Mouse (Mus musculus) heart, embryonic 13.5 days (tissue): Measurements from ENCODE around the gene Sbf2. TPM values are rescaled to one million over a fixed set of nuclear protein-coding genes. Genes with fewer than 3 reads are reported as not detected.

Source experiments
- ATAC-seq: fragments of 200-750 bp; cut with Nextera tagmentation; 2 replicates; pipeline ENCODE4 v1.8.0; 2017; ENCODE audit warnings: moderate TSS enrichment; ENCODE audit not compliant: insufficient number of reproducible peaks, low FRiP score, low TSS enrichment; ENCODE audit errors: extremely low read depth
- H3K27ac ChIP-seq: fragments of 300-500 bp; sonication (generic); replicated peaks from 2 replicates; pipeline ENCODE4 v1.5.1; 2015; ENCODE audit warnings: moderate library complexity, mild to moderate bottlenecking, inconsistent platforms
- H3K27me3 ChIP-seq: fragments of 300-500 bp; sonication (generic); replicated peaks from 2 replicates; pipeline ENCODE4 v1.6.1; 2015; ENCODE audit warnings: mild to moderate bottlenecking, inconsistent platforms
- H3K36me3 ChIP-seq: fragments of 300-500 bp; sonication (generic); 2 replicates; pipeline ENCODE4 v1.6.1; 2015; ENCODE audit warnings: mild to moderate bottlenecking, inconsistent platforms
- H3K4me1 ChIP-seq: fragments of 300-500 bp; sonication (generic); 2 replicates; pipeline ENCODE4 v1.6.1; 2015; ENCODE audit warnings: inconsistent platforms
- H3K4me2 ChIP-seq: fragments of 300-500 bp; sonication (generic); 2 replicates; pipeline ENCODE4 v1.6.1; 2015; ENCODE audit warnings: inconsistent platforms, mild to moderate bottlenecking, moderate library complexity
- H3K4me3 ChIP-seq: fragments of 300-500 bp; sonication (generic); 2 replicates; pipeline ENCODE4 v1.5.1; 2015; ENCODE audit warnings: moderate library complexity, mild to moderate bottlenecking, inconsistent platforms
- H3K9ac ChIP-seq: fragments of 300-500 bp; sonication (generic); 2 replicates; pipeline ENCODE4 v1.6.1; 2015; ENCODE audit warnings: inconsistent platforms, mild to moderate bottlenecking, moderate library complexity
- H3K9me3 ChIP-seq: fragments of 300-500 bp; sonication (generic); 2 replicates; pipeline ENCODE4 v1.6.1; 2016; ENCODE audit warnings: inconsistent platforms
- WGBS: fragments of 180-500 bp; shearing (Covaris S2); methylation state at CpG from one replicate; pipeline ENCODE4 v1.1.7; 2015; ENCODE audit warnings: mixed read lengths; 5-methylcytosine and 5-hydroxymethylcytosine counted together
- polyA plus RNA-seq: library from polyadenylated mRNA; unstranded; fragments of >200 nt; fragmentation: Nextera tagmentation; extraction: Ambion mirVana; gene quantifications from 2 replicates; pipeline ENCODE4 v1.2.1, GENCODE M21; 2015

Sbf2 gene
- polyA plus RNA-seq, 1 experiment from 2014 or later = 25.7 TPM

DNA sequence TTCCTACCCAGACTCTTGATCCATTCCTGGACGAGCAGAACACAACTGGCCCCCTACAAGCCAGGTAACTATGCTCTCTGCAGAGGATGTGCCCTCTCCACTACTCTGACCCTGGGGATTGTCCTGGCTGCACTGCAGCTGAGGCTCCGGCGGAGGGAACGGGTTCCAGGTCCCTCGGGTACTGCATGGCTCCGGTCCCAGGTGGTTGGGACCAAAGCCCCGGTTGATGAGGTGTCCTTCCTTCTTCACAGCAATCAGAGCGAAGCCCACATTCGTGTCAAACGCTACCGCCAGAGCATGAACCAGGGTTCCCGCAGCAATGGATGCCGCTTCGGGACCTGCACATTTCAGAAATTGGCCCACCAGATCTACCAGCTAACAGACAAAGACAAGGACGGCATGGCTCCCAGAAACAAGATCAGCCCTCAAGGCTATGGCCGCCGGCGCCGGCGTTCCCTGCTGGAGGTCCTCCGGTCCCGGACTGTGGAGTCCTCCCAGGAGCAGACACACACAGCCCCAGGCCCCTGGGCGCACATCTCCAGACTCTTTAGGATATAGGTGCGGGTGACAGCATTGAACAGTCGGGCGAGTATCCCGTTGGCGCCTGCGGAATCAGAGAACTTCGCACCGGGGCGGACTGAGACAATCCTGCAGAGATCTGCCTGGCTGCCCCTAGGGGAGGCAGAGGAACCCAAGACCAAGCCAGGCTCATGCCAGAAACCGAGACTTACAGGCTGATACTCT lies 14.1 kb upstream of the Sbf2 start:
- Histone ChIP-seq H3K27me3 (peaks cover 60% of the 10 kb centered on the region), H3K36me3 (no peaks in the 10 kb centered on the region), H3K9me3 (no peaks in the 10 kb centered on the region), H3K9ac (peak overlapping the region; percentile 85), H3K4me3 (peak overlapping the region; percentile 64), H3K4me1 (peaks cover 78% of the 10 kb centered on the region), H3K4me2 (peak overlapping the region; percentile 96), H3K27ac (peak overlapping the region; percentile 12)
- no peak for ATAC-seq
- WGBS = under 1% methylated on average over 33 of the region's 33 CpGs

DNA sequence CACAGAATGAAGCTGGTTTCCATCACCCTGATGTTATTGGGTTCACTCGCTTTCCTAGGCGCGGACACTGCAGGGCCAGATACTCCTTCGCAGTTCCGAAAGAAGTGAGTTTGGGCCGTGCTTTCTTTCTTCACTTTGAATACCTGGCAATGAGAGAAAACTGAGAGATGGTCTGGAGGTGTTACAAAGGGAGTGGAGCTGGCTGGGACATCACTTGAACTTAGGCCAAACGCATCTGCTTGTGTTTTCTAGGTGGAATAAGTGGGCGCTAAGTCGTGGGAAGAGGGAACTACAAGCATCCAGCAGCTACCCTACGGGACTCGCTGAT lies 13.5 kb upstream of the Sbf2 start:
- Histone ChIP-seq H3K27ac (peak overlapping the region; percentile 59; the same call in 1 of the 2 replicates), H3K9me3 (no peaks in the 10 kb centered on the region), H3K4me3 (peak overlapping the region; percentile 64), H3K4me1 (peaks cover 78% of the 10 kb centered on the region), H3K4me2 (peak overlapping the region; percentile 96), H3K27me3 (peaks cover 62% of the 10 kb centered on the region), H3K36me3 (no peaks in the 10 kb centered on the region), H3K9ac (peak overlapping the region; percentile 85)
- no peak for ATAC-seq
- under 1% methylated on average over 11 of the region's 11 CpGs for WGBS

DNA sequence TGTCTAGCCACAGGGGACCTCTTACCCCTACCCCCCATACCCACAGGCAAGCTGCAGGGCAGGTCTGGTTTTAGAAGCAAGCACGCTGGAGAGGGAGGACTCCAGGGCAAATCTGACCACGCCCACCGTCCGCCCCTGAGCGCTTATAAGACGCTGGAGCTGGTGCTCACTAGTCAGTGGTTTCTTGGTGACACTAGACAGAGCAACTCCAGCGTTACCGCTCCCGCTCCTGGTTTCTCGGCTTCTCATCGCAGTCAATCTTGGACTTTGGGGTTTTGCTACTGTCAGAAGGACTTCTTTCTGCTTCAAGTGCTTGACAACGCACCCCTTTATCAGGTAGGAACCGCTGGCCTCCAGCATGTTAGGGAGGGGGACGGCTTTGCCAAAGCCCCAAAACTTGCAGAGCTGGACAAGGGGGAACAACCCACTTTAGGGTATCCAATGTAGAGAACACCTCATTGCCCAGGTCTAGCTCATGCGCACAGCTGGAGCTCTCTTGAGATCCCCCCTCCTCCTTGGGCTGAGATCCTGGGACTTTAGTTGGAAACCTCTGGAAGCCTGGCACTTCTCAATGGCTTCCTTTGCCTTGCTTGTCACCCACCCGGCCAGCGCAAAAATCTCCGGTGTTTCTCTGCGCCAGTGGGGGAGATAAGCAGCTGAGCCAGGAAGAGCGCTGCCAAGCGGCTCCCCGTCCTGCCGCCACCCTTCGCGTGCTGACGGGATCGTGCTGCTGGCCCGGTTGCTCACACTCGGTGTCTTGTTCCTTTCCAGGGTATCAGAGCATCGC lies 13.0 kb upstream of the Sbf2 start, which contains the start of gene Adm:
TSS of gene Adm (plus strand) at position 176 of the 787 bp plus-strand sequence.
- peak within 1 kb of the TSS; percentile 64 for H3K4me3 ChIP-seq
- H3K9ac ChIP-seq = peak within 1 kb of the TSS; percentile 85
- WGBS = under 1% methylated on average over 30 of the region's 30 CpGs
- peak within 1 kb of the TSS; percentile 96 for H3K4me2 ChIP-seq
- peak within 1 kb of the TSS; percentile 59 for H3K27ac ChIP-seq
- no peaks in the 10 kb centered on the region for H3K9me3 ChIP-seq
- peaks cover 74% of the 10 kb centered on the region for H3K4me1 ChIP-seq
- H3K27me3 ChIP-seq = peaks cover 59% of the 10 kb centered on the region
- no peak for ATAC-seq
- no peaks in the 10 kb centered on the region for H3K36me3 ChIP-seq

DNA sequence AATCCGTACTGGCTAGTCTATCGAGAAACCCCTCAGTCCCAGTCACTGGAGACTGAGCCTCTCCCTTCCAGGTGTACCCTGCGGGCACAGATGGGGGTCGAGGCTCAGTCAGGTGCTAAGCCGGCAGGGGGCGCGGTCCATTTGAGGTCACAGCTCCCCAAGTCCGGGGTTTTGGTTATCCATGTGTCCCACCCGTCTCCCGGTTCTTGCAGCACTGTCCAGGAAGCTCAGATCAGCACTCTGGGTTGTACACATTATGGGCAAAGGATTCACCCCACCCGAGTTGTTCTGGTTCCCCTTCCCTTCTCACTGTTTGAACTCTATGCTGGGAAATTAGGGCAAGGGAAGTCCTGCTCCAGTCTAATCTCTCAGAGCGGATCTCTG lies 12.4 kb upstream of the Sbf2 start:
- H3K27ac ChIP-seq = no peak overlapping the region
- H3K4me2 ChIP-seq = peak overlapping the region; percentile 96
- peaks cover 68% of the 10 kb centered on the region for H3K4me1 ChIP-seq
- no peak for ATAC-seq
- peak overlapping the region; percentile 85 for H3K9ac ChIP-seq
- no peaks in the 10 kb centered on the region for H3K9me3 ChIP-seq
- H3K36me3 ChIP-seq = no peaks in the 10 kb centered on the region
- H3K4me3 ChIP-seq = peak overlapping the region; percentile 64
- H3K27me3 ChIP-seq = peaks cover 55% of the 10 kb centered on the region
- WGBS = 2% methylated on average over 12 of the region's 12 CpGs

DNA sequence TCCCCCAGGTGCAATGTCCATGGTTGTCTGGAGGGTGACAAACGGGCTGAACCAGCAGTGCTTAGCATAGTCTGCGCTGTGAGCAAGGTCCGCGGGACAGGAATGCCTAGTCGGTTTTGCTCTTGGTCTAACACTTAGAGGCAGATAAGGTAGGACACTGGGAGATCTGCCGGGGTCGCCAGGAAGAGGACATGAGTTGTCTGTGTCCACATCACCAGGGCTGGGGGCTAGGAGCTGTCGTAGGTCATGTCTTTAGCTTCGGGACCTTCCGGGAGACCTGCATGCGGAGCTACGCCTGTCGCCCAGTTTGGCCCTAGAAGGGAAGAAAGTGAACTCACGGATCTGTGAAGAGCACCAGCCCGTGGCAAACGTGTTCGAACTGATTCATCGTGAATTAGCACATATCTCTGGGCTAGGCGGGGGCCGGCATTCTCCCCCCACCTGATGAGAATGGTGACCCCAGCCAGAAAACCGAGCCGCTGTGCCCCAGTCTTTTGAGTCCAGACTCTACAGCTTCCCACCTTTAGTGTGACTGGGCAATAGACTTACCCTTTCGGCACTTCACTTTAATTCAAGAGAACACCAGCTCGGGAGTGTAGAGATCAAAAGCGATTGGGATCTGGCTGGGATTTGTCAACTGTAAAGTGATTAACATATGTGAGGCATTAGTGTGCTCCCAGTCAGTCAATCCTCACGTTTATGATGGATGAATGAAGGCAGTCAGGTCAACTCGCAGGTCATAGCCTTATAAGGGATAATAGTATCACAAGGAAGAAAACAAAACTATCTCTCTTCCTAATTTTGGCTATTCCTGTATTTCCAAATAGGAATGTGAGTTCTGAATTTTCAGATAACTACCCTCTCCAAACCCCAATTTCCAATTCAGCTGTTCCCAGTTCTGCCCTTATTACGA lies 11.7 kb upstream of the Sbf2 start:
- peaks cover 63% of the 10 kb centered on the region for H3K4me1 ChIP-seq
- H3K27ac ChIP-seq = no peak overlapping the region
- WGBS = 4% methylated on average over 28 of the region's 28 CpGs
- H3K36me3 ChIP-seq = no peaks in the 10 kb centered on the region
- peak overlapping the region; percentile 96 for H3K4me2 ChIP-seq
- no peaks in the 10 kb centered on the region for H3K9me3 ChIP-seq
- no peak for ATAC-seq
- H3K9ac ChIP-seq = peak overlapping the region; percentile 65
- H3K27me3 ChIP-seq = peaks cover 59% of the 10 kb centered on the region
- peak overlapping the region; percentile 64 for H3K4me3 ChIP-seq

DNA sequence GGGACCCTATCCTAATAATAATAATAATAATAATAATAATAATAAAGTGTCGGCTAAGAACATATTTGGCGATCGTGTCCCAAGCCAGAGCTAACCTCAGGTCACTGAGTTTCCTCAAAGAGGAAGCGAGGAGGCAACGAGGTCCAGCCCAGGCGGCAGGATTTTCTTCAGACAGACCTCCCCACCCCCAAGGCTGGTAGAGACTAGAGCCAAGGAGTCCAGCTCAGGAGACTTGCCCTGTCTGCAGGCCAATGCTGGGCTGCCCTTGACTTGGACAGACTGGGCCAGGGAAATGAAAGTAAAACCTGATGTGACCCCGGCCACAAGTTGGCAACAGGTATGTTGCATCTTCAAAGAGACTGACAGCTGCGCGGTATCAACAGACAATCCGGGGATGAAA lies 10.8 kb upstream of the Sbf2 start:
- Histone ChIP-seq H3K36me3 (no peaks in the 10 kb centered on the region), H3K27ac (no peak overlapping the region), H3K4me1 (peaks cover 54% of the 10 kb centered on the region), H3K9me3 (no peaks in the 10 kb centered on the region), H3K27me3 (peaks cover 58% of the 10 kb centered on the region), H3K4me3 (peak overlapping the region; percentile 64), H3K4me2 (peak overlapping the region; percentile 96), H3K9ac (peak overlapping the region; percentile 65; the same call in 1 of the 2 replicates)
- 60% methylated on average over 10 of the region's 10 CpGs for WGBS
- ATAC-seq = no peak

DNA sequence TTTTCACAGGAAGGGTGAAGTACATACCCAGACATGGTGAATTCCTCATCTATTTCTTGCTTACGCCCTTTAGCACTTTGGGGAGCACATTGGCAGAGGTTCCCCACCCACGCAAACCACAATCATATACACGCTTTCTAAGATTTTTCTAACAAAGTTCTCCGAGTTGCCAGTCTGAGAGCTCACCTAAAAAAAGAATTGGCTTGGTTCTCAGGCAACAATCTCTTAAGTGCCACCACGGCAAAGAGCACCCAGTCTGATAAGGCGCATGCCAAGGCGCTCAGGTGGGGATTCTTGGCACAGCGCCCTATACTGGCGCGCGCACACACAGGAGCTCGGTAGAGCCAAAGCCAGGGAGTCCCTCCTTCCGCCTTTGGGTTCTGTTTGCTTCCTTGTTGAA lies 10.2 kb upstream of the Sbf2 start:
- Histone ChIP-seq H3K4me3 (no peak overlapping the region), H3K36me3 (no peaks in the 10 kb centered on the region), H3K27ac (no peak overlapping the region), H3K27me3 (peaks cover 61% of the 10 kb centered on the region), H3K4me2 (peak overlapping the region; percentile 25; the same call in 1 of the 2 replicates), H3K4me1 (peaks cover 58% of the 10 kb centered on the region), H3K9me3 (no peaks in the 10 kb centered on the region), H3K9ac (no peak overlapping the region)
- ATAC-seq = no peak
- 70% methylated on average over 13 of the region's 13 CpGs for WGBS

DNA sequence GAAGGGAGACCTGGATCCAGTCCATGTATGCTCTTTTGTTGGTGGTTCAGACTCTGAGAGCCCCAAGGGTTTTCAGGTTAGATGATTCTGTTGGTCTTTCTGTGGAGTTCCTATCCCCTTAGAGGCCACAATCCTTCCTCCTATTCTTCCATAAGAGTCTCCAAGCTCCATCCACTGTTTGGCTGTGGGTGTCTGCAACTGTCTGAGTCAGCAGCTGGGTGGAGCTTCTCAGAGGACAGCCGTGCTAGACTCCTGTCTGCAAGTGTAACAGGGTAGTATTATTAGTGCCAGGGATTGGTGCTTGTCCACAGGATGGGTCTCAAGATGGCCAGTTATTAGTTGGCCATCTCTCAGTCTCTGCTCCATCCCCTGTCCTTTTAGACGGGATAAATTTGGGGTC lies 9.3 kb upstream of the Sbf2 start:
- Histone ChIP-seq H3K9me3 (no peaks in the 10 kb centered on the region), H3K27me3 (peaks cover 61% of the 10 kb centered on the region), H3K4me2 (no peak overlapping the region), H3K27ac (no peak overlapping the region), H3K36me3 (no peaks in the 10 kb centered on the region), H3K9ac (no peak overlapping the region), H3K4me1 (peaks cover 58% of the 10 kb centered on the region), H3K4me3 (no peak overlapping the region)
- WGBS = 35% methylated on average over 2 of the region's 2 CpGs
- no peak for ATAC-seq

DNA sequence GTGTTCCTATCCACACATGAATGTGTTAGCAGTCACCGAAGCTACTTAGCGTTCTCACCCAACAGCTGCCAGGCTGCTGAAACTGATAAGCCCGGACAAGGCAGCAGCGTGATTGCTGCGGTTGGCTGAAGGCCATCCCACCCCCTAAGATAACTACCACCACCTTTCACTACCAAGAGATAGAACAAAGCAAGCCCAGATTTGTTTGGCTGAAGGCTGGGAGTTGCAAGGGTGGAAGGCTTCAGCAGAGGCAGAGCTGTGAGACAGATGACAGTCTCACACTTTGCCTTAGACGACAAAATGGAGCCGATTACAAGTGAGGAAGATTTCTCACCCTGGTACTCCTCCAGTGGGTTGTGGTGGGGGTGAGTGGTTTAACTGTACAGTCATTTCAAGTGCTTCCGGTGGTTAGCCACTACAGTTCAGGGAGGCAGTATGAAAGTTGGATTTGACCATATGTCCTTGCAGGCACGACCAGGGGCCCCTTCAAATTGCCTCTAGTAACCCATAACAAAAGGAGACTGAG lies 4.4 kb upstream of the Sbf2 start:
- peak overlapping the region; percentile 11; the same call in 1 of the 2 replicates for H3K4me3 ChIP-seq
- peak overlapping the region; percentile 92 for H3K27ac ChIP-seq
- peaks cover 34% of the 10 kb centered on the region for H3K4me1 ChIP-seq
- 2% methylated on average over 9 of the region's 9 CpGs for WGBS
- no peaks in the 10 kb centered on the region for H3K9me3 ChIP-seq
- peak overlapping the region; percentile 59 for H3K4me2 ChIP-seq
- no peak for ATAC-seq
- H3K36me3 ChIP-seq = no peaks in the 10 kb centered on the region
- peaks cover 28% of the 10 kb centered on the region for H3K27me3 ChIP-seq
- peak overlapping the region; percentile 63 for H3K9ac ChIP-seq

DNA sequence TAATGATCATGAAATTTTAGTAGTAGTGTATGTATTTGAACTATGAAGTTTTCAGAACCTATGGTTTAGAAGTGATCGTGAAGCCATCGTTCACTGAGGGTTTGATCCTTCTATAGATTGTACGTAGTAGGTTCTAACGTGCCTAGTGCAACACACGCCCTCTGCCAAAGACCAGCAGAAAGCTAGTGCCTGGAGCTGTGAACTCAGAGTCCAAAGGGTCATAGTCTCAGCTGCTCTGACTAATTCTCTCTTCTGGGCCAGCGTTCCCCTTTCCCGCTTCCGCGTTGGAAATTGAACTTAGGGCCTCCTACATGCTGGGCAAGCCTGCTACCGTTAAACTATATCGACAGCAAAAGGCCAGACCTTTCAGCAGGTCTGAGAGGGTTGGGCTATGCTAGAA lies 1.1 kb upstream of the Sbf2 start:
- Histone ChIP-seq H3K9me3 (no peaks in the 10 kb centered on the region), H3K4me2 (peak overlapping the region; percentile 78), H3K9ac (peak overlapping the region; percentile 97), H3K4me3 (peak overlapping the region; percentile 92), H3K4me1 (peaks cover 58% of the 10 kb centered on the region), H3K27ac (peak overlapping the region; percentile 98; the same call in 1 of the 2 replicates), H3K27me3 (peaks cover 10% of the 10 kb centered on the region; the same call in 1 of the 2 replicates), H3K36me3 (no peaks in the 10 kb centered on the region)
- no peak for ATAC-seq
- 22% methylated on average over 11 of the region's 11 CpGs for WGBS
